Comparison of ENCODE assay signal across 8 mouse cellular contexts in the genomic region with DNA sequence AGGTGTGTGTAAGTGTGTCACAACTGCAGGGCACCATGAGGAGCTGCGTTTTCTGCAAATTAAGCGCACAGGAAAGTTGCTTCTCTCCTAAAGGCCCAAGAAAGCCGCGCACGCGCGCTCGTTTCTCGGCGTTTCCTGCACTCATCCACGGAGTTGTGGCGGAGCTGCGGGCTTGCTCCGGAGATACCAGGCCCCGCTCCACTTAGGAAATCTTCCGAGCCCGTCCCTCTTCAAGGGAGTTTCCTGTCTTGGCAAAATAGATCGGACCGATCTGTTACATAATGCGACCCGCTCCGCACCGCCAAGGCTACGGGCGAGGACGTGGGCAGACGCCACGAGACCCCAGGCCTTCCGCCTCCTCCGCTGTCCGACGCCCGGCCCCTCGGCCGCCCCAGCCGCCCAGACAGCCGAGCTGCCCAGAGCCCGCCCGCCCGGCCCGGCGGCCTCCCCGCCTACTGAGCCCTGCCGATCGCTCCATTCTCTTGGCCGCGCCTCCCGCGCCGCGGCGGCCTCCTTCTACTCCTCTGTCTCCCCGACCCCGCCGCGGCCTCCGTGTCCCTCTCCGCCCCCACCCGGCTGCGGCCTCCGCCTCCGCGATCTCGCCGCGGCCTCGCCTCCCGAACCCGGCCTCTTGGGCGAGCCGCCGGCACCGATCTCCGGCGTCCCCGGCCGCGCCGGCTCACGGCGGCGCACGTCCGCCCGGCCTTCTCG. TPM values are rescaled to one million over a fixed set of nuclear protein-coding genes. Genes with fewer than 3 reads are reported as not detected.
DNase-seq lines count a peak whose midpoint lies in the region; ATAC-seq and TF ChIP-seq lines count a peak whose summit lies in the region.

No protein-coding gene starts in this region.

- peak overlapping the region; percentile 100 for H3K4me3 ChIP-seq in brown adipose tissue, adult 24 weeks (ENCODE audit: insufficient read depth, low read depth, low read length)
- peak overlapping the region; percentile 99 for H3K4me3 ChIP-seq in forebrain, embryonic 10.5 days
- H3K4me3 ChIP-seq in heart, embryonic 15.5 days, result peak overlapping the region; percentile 96
- peak overlapping the region; percentile 93 for H3K4me3 ChIP-seq in liver, embryonic 16.5 days (ENCODE audit: low read depth, low read length)
- peak overlapping the region; percentile 100 for H3K4me3 ChIP-seq in neural tube, embryonic 11.5 days (ENCODE audit: low read depth, low read length)
- H3K4me3 ChIP-seq in stomach, postnatal 0 days (ENCODE audit: low read depth, low read length), result peak overlapping the region; percentile 95

- H3K9ac ChIP-seq in heart, embryonic 15.5 days, result peak overlapping the region; percentile 97
- peak overlapping the region; percentile 95 for H3K9ac ChIP-seq in liver, embryonic 16.5 days (ENCODE audit: low read depth, low read length)
- peak overlapping the region; percentile 99 for H3K9ac ChIP-seq in neural tube, embryonic 11.5 days (ENCODE audit: low read length)
- peak overlapping the region; percentile 98 for H3K9ac ChIP-seq in stomach, postnatal 0 days (ENCODE audit: low read length)

- under 1% methylated on average over 81 of the region's 86 CpGs for WGBS in forebrain, embryonic 10.5 days
- WGBS in heart, embryonic 15.5 days, result under 1% methylated on average over 85 of the region's 86 CpGs
- under 1% methylated on average over 49 of the region's 86 CpGs for WGBS in liver, embryonic 16.5 days (ENCODE audit: insufficient replicate concordance)
- under 1% methylated on average over 56 of the region's 86 CpGs for WGBS in neural tube, embryonic 11.5 days
- under 1% methylated on average over 76 of the region's 86 CpGs for WGBS in stomach, postnatal 0 days

- peaks cover 5% of the 10 kb centered on the region for H3K4me1 ChIP-seq in brown adipose tissue, adult 24 weeks (ENCODE audit: control insufficient read depth, insufficient read depth, insufficient read length, low read length)
- peaks cover 27% of the 10 kb centered on the region for H3K4me1 ChIP-seq in forebrain, embryonic 10.5 days
- H3K4me1 ChIP-seq in heart, embryonic 15.5 days (replicated peaks), result peaks cover 31% of the 10 kb centered on the region
- H3K4me1 ChIP-seq in liver, embryonic 16.5 days (ENCODE audit: control insufficient read depth, low read depth, low read length), result peaks cover 29% of the 10 kb centered on the region
- H3K4me1 ChIP-seq in neural tube, embryonic 11.5 days (ENCODE audit: control insufficient read depth, insufficient read depth, low read length), result peaks cover 9% of the 10 kb centered on the region
- peaks cover 9% of the 10 kb centered on the region for H3K4me1 ChIP-seq in stomach, postnatal 0 days (replicated peaks; ENCODE audit: control insufficient read depth, insufficient read depth)

- peak; percentile 63 for ATAC-seq in CD4-positive, CD25-positive, alpha-beta regulatory T cell, adult 4 months
- peak; percentile 60 for ATAC-seq in heart, embryonic 15.5 days (replicated peaks; ENCODE audit: insufficient number of reproducible peaks, insufficient read depth, low FRiP score, low read depth)
- ATAC-seq in liver, embryonic 16.5 days (ENCODE audit: low read depth), result peak; percentile 75
- ATAC-seq in neural tube, embryonic 11.5 days (ENCODE audit: insufficient read depth, low FRiP score, low TSS enrichment), result peak; percentile 53
- ATAC-seq in stomach, postnatal 0 days (ENCODE audit: low FRiP score, low TSS enrichment), result peak; percentile 55

- no peak for TF ChIP-seq EP300 in stomach, postnatal 0 days (optimal IDR thresholded peaks at IDR 0.05)

- DNase-seq in forebrain, embryonic 10.5 days (ENCODE audit: extremely low spot score, low spot score), result peak; percentile 47
- DNase-seq in kidney, postnatal 14 days, result peak; percentile 83
- peak; percentile 70 for DNase-seq in neural tube, embryonic 11.5 days (ENCODE audit: low spot score)
- DNase-seq in stomach, postnatal 0 days (ENCODE audit: low spot score), result peak; percentile 71

- peak overlapping the region; percentile 78 for H3K4me2 ChIP-seq in heart, embryonic 15.5 days
- peak overlapping the region; percentile 82 for H3K4me2 ChIP-seq in liver, embryonic 16.5 days (ENCODE audit: low read depth, low read length)
- peak overlapping the region; percentile 93 for H3K4me2 ChIP-seq in neural tube, embryonic 11.5 days (ENCODE audit: low read depth)
- H3K4me2 ChIP-seq in stomach, postnatal 0 days (replicated peaks; ENCODE audit: low read depth), result peak overlapping the region; percentile 74

- no peaks in the 10 kb centered on the region for H3K27me3 ChIP-seq in forebrain, embryonic 10.5 days (ENCODE audit: poor library complexity, severe bottlenecking)
- no peaks in the 10 kb centered on the region for H3K27me3 ChIP-seq in heart, embryonic 15.5 days
- H3K27me3 ChIP-seq in liver, embryonic 16.5 days (ENCODE audit: control insufficient read depth, insufficient read depth, low read depth, low read length), result no peaks in the 10 kb centered on the region
- H3K27me3 ChIP-seq in neural tube, embryonic 11.5 days (ENCODE audit: control insufficient read depth, insufficient read depth, low read length), result no peaks in the 10 kb centered on the region
- no peaks in the 10 kb centered on the region for H3K27me3 ChIP-seq in stomach, postnatal 0 days (ENCODE audit: control insufficient read depth, insufficient read depth, low read length)

- no peaks in the 10 kb centered on the region for H3K9me3 ChIP-seq in forebrain, embryonic 10.5 days
- no peaks in the 10 kb centered on the region for H3K9me3 ChIP-seq in heart, embryonic 15.5 days (replicated peaks)
- H3K9me3 ChIP-seq in liver, embryonic 16.5 days (replicated peaks; ENCODE audit: control insufficient read depth, low read length), result no peaks in the 10 kb centered on the region
- H3K9me3 ChIP-seq in neural tube, embryonic 11.5 days (ENCODE audit: control insufficient read depth, low read length), result no peaks in the 10 kb centered on the region
- H3K9me3 ChIP-seq in stomach, postnatal 0 days (ENCODE audit: control insufficient read depth, low read length), result no peaks in the 10 kb centered on the region

- TF ChIP-seq CTCF in stomach, postnatal 0 days (IDR thresholded peaks at IDR 0.05; ENCODE audit: low read depth), result no peak

- H3K27ac ChIP-seq in brown adipose tissue, adult 24 weeks (replicated peaks; ENCODE audit: low read depth, low read length), result peak overlapping the region; percentile 87
- peak overlapping the region; percentile 98 for H3K27ac ChIP-seq in forebrain, embryonic 10.5 days
- peak overlapping the region; percentile 91 for H3K27ac ChIP-seq in heart, embryonic 15.5 days
- H3K27ac ChIP-seq in liver, embryonic 16.5 days (ENCODE audit: low read length), result peak overlapping the region; percentile 87
- peak overlapping the region; percentile 89 for H3K27ac ChIP-seq in neural tube, embryonic 11.5 days (ENCODE audit: low read depth, low read length)
- H3K27ac ChIP-seq in stomach, postnatal 0 days (replicated peaks), result peak overlapping the region; percentile 96

- H3K36me3 ChIP-seq in forebrain, embryonic 10.5 days (replicated peaks), result peaks cover 35% of the 10 kb centered on the region
- H3K36me3 ChIP-seq in heart, embryonic 15.5 days, result peaks cover 20% of the 10 kb centered on the region
- peaks cover 21% of the 10 kb centered on the region for H3K36me3 ChIP-seq in liver, embryonic 16.5 days (ENCODE audit: control insufficient read depth, insufficient read depth)
- H3K36me3 ChIP-seq in neural tube, embryonic 11.5 days (ENCODE audit: control insufficient read depth, insufficient read depth, low read length), result peaks cover 17% of the 10 kb centered on the region
- H3K36me3 ChIP-seq in stomach, postnatal 0 days (ENCODE audit: control insufficient read depth, insufficient read depth, low read length), result peaks cover 11% of the 10 kb centered on the region

RNA-seq across cellular contexts. Expression of a gene that starts 0.8 kb away (rescaled TPM):
- 10 to 100 TPM; 19.2 to 19.6 TPM for polyA plus RNA-seq in CD4-positive, CD25-positive, alpha-beta regulatory T cell, adult 4 months (2017; shearing (Covaris generic))
- polyA plus RNA-seq in brown adipose tissue, adult 24 weeks (2012; ENCODE audit: insufficient read depth, insufficient read length, missing spikeins), result 10.3 and 11.8 TPM in 2 replicates
- 21.7 and 22.7 TPM in 2 replicates for polyA plus RNA-seq in forebrain, embryonic 10.5 days (2016; fragmentation: Nextera tagmentation; extraction: Ambion mirVana)
- polyA plus RNA-seq in heart, embryonic 15.5 days (2015; fragmentation: Nextera tagmentation; extraction: Ambion mirVana), result 10.5 and 11.3 TPM in 2 replicates
- 6.1 and 7.0 TPM in 2 replicates for polyA plus RNA-seq in liver, embryonic 16.5 days (2015; fragmentation: Nextera tagmentation; extraction: Ambion mirVana)
- 23.4 and 25.9 TPM in 2 replicates for polyA plus RNA-seq in neural tube, embryonic 11.5 days (2014; fragmentation: Nextera tagmentation; extraction: Ambion mirVana)
- 10.4 and 10.8 TPM in 2 replicates for polyA plus RNA-seq in stomach, postnatal 0 days (2015; fragmentation: Nextera tagmentation; extraction: Ambion mirVana)

RNA-seq across cellular contexts. Expression of a gene that starts 18.3 kb away (rescaled TPM):
- polyA plus RNA-seq in CD4-positive, CD25-positive, alpha-beta regulatory T cell, adult 4 months (2017; shearing (Covaris generic)), result 1 to 10 TPM; 4.7 to 4.9 TPM
- 2.9 and 3.8 TPM in 2 replicates for polyA plus RNA-seq in brown adipose tissue, adult 24 weeks (2012; ENCODE audit: insufficient read depth, insufficient read length, missing spikeins)
- polyA plus RNA-seq in forebrain, embryonic 10.5 days (2016; fragmentation: Nextera tagmentation; extraction: Ambion mirVana), result 39.6 and 40.3 TPM in 2 replicates
- polyA plus RNA-seq in heart, embryonic 15.5 days (2015; fragmentation: Nextera tagmentation; extraction: Ambion mirVana), result 9.0 and 12.3 TPM in 2 replicates
- polyA plus RNA-seq in liver, embryonic 16.5 days (2015; fragmentation: Nextera tagmentation; extraction: Ambion mirVana), result 10.0 and 10.2 TPM in 2 replicates
- 46.1 and 48.6 TPM in 2 replicates for polyA plus RNA-seq in neural tube, embryonic 11.5 days (2014; fragmentation: Nextera tagmentation; extraction: Ambion mirVana)
- polyA plus RNA-seq in stomach, postnatal 0 days (2015; fragmentation: Nextera tagmentation; extraction: Ambion mirVana), result 3.7 and 3.9 TPM in 2 replicates

Comparison
In these comparisons a context has a peak if more than half of its experiments do, and no peak if none do; other contexts are left out.
1. Peak in every context shown above with its lines: DNase-seq, ATAC-seq, H3K4me3 ChIP-seq and H3K27ac ChIP-seq.